ENCODE assay signal across 14 mouse cellular contexts in genomic region chr16:30362528-30362927, GRCm38 (mm10).
"Had no signal": no experiment of that assay in that cellular context is flagged by ENCODE, and none has a peak within 500 bp of the region (broad histone marks: within the 10 kb centered on the region; RNA-seq: fewer than 3 reads in every experiment).

No protein-coding gene starts in this region.

- ATAC-seq: liver, embryonic 12.5 days; midbrain, embryonic 13.5 days had no signal

- H3K9me3 ChIP-seq: kidney, embryonic 15.5 days; limb, embryonic 15.5 days; liver, embryonic 12.5 days; lung, embryonic 15.5 days; midbrain, embryonic 13.5 days; neural tube, embryonic 15.5 days had no signal

- H3K36me3 ChIP-seq: limb, embryonic 15.5 days had no signal

- H3K4me3 ChIP-seq: kidney, embryonic 15.5 days; limb, embryonic 15.5 days; liver, embryonic 12.5 days; lung, embryonic 15.5 days; midbrain, embryonic 13.5 days; myocyte; neural tube, embryonic 15.5 days had no signal

- H3K27me3 ChIP-seq: kidney, embryonic 15.5 days; limb, embryonic 15.5 days; liver, embryonic 12.5 days; lung, embryonic 15.5 days; midbrain, embryonic 13.5 days; neural tube, embryonic 15.5 days had no signal

- H3K4me2 ChIP-seq: kidney, embryonic 15.5 days; limb, embryonic 15.5 days; liver, embryonic 12.5 days; lung, embryonic 15.5 days; midbrain, embryonic 13.5 days; neural tube, embryonic 15.5 days had no signal

- DNase-seq: kidney, adult 2 months; kidney, postnatal 14 days; retina, postnatal 1 day; right cerebral cortex, postnatal 4 days; spleen, adult 18-20 months; thymus, adult 2 months; thymus, postnatal 25 days had no signal

- H3K4me1 ChIP-seq: kidney, embryonic 15.5 days; limb, embryonic 15.5 days; lung, embryonic 15.5 days; midbrain, embryonic 13.5 days; neural tube, embryonic 15.5 days had no signal

- H3K27ac ChIP-seq: kidney, embryonic 15.5 days; limb, embryonic 15.5 days; liver, embryonic 12.5 days; lung, embryonic 15.5 days; midbrain, embryonic 13.5 days; neural tube, embryonic 15.5 days had no signal

- H3K9ac ChIP-seq: kidney, embryonic 15.5 days; limb, embryonic 15.5 days; liver, embryonic 12.5 days; lung, embryonic 15.5 days; midbrain, embryonic 13.5 days; neural tube, embryonic 15.5 days had no signal
